Mouse (Mus musculus) thymus, adult 2 months (tissue): ENCODE data around the gene Paxx.

Experiments used
- CTCF ChIP-seq: fragments of 200-500 bp; IDR thresholded peaks from 2 replicates; pipeline ENCODE4 v1.5.1; 2012; ENCODE audit warnings: mild to moderate bottlenecking, control low read depth, low read length, moderate library complexity, borderline replicate concordance; ENCODE audit not compliant: control insufficient read depth, poor library complexity, insufficient read depth; ENCODE audit errors: extremely low read depth
- POLR2A ChIP-seq: fragments of 200-500 bp; IDR thresholded peaks from 2 replicates; pipeline ENCODE4 v1.6.1; 2012; ENCODE audit warnings: mild to moderate bottlenecking, low read length, control low read depth, moderate library complexity; ENCODE audit not compliant: control insufficient read depth, poor library complexity, insufficient read depth; ENCODE audit errors: extremely low read depth

DNA sequence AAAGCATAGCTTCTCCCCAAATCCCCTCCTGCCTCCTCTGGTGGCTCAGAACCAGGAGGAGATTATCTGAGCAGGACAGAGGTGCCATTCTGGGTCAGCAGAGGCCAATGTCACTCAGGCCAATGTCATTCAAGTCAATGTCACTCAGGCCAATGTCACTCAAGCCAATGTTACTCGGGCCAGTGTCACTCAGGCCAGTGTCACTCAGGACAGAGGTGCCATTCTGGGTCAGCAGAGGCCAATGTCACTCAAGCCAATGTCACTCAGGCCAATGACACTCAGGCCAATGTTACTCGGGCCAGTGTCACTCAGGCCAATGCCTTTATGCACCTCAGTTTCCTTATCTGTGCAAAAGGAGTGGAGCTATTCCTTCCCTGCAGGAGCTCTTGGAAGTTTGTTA is 11.7 kb upstream of the Paxx start:
- TF ChIP-seq CTCF (no peak), POLR2A (no peak)
